Mouse (Mus musculus) heart, postnatal 0 days (tissue): ENCODE data around the gene Elavl2.

ENCODE experiments used
- CTCF ChIP-seq: IDR thresholded peaks from 2 replicates; pipeline ENCODE4 v1.5.1; 2016; ENCODE audit warnings: antibody characterized with exemption, control low read depth, low read depth
- EP300 ChIP-seq: IDR thresholded peaks from 2 replicates; pipeline ENCODE4 v1.6.1; 2016; ENCODE audit warnings: antibody characterized with exemption, low read depth

DNA sequence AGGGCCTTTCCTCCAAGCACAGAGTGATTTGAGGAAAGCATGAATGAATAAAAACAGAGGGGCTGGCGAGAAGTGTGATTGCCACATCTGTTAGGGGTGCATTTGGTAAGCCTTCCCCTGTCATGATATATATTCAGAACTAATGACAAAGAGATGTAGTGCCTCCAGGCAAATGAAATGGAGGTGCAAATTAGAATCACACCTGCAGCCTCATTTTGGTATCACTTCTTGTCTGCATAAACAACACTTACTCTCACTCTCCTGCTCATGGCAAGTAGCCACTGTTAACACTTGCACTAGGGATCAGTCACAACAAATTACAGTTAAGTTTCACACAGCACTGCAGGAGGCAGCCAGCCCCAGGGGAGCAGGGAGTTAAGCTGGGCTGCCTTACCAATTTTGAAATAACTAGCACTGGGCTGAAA, 170.1 kb downstream of the Elavl2 start:
- TF ChIP-seq EP300: no peak
- TF ChIP-seq CTCF: no peak
